Mouse (Mus musculus): Measurements from ENCODE around the gene 5730522E02Rik.

Gene 5730522E02Rik

DNA sequence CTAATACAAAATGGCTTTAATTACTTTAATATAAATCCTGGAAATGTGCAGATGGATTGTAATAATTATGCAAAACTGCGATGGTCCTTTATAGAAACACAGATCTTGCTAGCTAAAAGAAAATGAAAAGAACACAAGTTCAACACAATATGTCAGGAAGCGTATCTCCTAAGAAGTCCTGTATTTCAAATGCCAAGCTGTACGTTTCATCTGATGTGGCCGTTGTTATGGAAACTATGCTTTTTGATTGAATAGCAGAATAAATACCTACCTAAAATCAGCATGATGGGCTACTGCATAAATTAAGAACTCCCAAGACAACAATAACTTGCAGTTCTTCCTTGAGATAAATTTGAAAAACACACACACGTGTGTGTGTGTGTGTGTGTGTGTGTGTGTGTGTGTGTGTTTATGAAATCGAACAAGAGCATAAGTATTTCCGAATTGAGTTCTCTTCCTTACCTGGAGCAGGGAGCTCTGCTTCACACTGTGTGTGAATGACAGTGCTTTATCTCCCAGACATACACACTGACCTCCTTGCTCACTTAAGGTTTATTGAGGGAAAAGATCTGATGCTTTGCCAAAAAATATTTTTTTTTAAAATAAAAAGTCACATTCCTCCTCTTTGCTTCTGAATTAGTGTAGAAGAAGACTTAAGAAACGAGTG is 149.0 kb downstream of the 5730522E02Rik start:
- no peak for DNase-seq (ENCODE audit: extremely low read depth, low read depth, low spot score)

GRCm38 (mm10) chr11:26013527-26013926 is 197.0 kb downstream of the 5730522E02Rik start:
- DNase-seq (ENCODE audit: extremely low read depth, low read depth, low spot score), result no peak

GRCm38 (mm10) chr11:26004018-26004417 is 206.5 kb downstream of the 5730522E02Rik start:
- no peak for DNase-seq (ENCODE audit: extremely low read depth, low read depth, low spot score)

DNA sequence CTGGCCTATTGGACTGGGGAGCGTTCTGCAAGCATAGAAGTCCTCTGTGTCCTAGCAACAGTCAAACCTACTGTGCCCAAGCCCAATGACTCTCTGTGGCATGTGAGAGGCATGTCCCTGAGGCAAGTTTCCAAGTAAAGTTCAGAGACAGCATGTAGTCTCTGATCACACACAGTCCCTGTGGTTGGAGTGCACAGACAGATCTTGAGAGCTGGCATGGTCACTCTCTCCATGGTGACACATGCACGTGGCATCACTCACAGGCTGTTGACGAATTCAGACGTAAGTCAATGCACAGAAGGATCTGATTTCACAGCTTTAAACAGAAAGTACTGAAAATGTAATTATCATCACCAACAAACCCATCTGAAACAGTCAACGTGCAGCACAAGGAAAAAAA is 210.8 kb downstream of the 5730522E02Rik start:
- DNase-seq (ENCODE audit: extremely low read depth, low read depth, low spot score), result no peak

DNA sequence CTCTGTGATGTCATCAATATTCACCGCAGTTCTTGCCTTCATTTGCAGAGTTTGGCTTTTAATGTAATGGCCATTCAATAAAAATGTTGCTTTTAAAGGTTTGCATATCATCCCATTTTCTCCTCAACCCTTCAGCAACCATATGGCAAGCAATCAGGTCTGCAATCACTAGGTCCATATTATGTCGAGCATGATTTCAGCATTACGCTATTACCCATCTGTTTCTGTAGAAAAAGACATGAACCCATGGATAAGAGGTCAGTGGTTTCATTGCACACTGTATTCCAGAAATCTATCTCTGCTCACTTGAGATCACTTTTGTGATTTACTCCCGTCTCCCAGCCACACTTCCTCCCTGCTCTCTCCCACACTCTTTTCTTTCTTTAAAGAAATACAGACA is 213.1 kb downstream of the 5730522E02Rik start:
- DNase-seq (ENCODE audit: extremely low read depth, low read depth, low spot score), result no peak

DNA sequence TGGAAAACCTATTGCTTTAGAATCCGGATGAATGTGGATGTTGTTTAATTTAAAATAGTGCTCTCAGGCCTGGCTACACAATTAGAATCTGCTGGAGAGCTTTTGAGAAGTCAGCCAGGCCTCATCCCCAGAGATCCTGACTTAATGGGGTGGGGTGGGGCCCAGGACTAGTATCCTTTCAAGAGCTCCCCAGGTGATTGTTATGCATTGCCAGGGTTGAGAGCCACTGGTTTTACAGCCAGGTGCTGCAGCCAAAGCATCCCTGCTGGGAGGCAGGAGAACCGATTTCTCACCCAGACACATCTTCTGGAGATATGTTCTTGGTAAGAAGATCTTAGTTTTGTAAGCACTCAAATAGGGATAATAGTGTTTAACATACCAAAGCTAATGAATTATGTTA is 216.4 kb downstream of the 5730522E02Rik start:
- DNase-seq (ENCODE audit: extremely low read depth, low read depth, low spot score), result no peak

DNA sequence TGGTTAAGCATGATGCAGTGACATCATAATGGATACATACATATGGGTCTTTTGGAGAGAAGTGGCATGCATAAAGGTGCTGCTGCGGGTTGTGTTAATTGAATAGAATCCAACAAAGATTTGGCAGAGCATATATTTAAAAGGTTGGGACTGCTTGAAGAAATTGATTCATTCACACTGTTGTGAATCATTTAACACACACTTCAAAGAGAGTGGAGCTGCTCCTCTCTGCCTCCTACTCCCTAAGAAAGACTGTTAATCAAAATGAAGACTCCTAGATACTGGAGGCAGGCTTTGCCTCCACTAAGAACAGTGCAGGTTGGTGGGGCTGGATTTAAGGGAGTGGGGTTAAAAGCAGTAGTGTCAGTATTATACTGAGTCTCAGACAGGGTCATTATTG is 218.3 kb downstream of the 5730522E02Rik start:
- DNase-seq (ENCODE audit: extremely low read depth, low read depth, low spot score), result no peak

DNA sequence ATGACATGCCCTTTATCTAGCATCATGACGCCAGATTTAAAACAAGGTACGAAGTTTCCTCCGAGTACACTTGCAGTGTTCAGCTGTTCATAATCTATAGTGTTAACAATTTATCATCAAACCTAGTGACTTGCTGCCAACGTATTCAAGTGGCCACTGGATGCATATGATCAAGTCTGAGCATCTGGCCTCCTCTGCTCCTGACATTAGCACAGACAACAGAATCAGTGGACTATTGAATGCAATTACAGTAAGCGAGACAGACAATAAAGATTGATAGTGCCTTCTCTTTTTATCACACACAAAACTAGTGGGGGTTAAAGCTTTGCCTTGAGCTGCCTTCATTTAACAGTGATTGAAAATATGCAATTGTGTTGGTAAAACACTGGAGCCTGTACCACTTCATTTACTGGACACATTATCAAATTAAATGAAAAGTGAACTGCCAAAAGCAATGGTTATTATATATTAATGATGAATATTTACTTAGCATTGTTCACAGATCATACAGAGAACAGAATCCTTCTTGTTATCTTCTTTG is 231.8 kb downstream of the 5730522E02Rik start:
- no peak for DNase-seq (ENCODE audit: extremely low read depth, low read depth, low spot score)

DNA sequence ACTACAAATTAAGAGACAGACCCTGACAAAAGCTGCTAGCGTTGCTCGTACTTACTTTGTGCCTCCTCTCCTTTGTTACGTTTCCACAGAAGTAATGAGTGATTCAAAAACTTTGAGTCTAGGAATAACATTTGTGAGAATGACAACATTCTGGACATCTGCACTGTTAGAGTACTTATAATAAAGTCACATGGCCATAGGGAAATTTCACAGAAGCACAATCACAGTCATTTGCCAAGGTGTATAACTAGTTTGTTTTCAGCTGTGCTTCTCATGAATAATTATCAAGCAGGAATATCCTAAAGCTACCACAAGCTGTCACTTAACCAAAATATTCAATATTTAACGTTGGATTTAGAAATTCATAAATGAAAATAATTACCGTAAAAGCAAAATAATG is 269.1 kb downstream of the 5730522E02Rik start:
- no peak for DNase-seq (ENCODE audit: extremely low read depth, low read depth, low spot score)

- no peak for DNase-seq (ENCODE audit: extremely low read depth, low read depth, low spot score)
Measured at GRCm38 (mm10) chr11:25940716-25941294, 269.8 kb downstream of the 5730522E02Rik start.

DNA sequence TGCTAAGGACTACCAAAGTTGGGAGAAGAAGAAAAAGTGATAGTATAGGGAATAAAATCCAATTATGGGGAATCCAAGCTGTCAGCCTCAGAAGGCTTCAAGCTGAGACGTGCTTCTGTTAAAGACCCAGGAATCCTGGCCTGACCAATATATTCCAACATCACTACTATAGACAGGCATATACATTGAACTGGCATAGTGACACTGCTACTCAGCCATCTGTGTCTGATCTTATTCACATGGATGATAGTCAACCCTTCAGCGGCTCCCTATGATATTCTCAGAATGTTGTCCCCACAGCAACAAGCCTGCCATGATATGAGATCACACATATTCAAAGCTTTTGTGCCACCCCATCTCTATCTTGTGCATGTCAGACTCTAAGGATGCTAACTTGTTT is 284.3 kb downstream of the 5730522E02Rik start:
- no peak for DNase-seq (ENCODE audit: extremely low read depth, low read depth, low spot score)

DNA sequence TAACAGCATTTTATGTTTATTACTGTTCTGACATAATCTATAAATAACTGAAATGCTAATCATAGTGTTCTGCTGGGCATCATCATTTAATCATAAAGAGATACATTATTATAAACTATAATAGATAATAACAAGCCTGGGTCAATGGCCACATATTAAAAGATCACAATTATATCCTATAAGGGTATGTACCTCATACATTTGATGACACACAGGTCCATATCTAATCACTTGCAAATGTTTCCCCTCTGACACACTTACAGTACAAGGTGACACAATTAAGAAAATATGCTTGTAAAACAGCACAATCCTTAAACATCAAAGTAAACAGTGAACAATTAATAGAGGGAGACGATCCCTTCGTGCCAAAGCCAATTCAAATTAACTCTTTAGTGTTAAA is 308.2 kb downstream of the 5730522E02Rik start:
- DNase-seq (ENCODE audit: extremely low read depth, low read depth, low spot score), result no peak

- DNase-seq (ENCODE audit: extremely low read depth, low read depth, low spot score), result no peak
Measured at GRCm38 (mm10) chr11:25901666-25902065, 308.9 kb downstream of the 5730522E02Rik start.

GRCm38 (mm10) chr11:25893906-25894305 is 316.7 kb downstream of the 5730522E02Rik start:
- no peak for DNase-seq (ENCODE audit: extremely low read depth, low read depth, low spot score)

- DNase-seq (ENCODE audit: extremely low read depth, low read depth, low spot score), result no peak
Measured at GRCm38 (mm10) chr11:25872983-25873382, 337.6 kb downstream of the 5730522E02Rik start.

- DNase-seq (ENCODE audit: extremely low read depth, low read depth, low spot score), result no peak
Measured at GRCm38 (mm10) chr11:25872317-25872716, 338.2 kb downstream of the 5730522E02Rik start.

- DNase-seq (ENCODE audit: extremely low read depth, low read depth, low spot score), result no peak
Measured at GRCm38 (mm10) chr11:25866292-25866691, 344.3 kb downstream of the 5730522E02Rik start.

DNA sequence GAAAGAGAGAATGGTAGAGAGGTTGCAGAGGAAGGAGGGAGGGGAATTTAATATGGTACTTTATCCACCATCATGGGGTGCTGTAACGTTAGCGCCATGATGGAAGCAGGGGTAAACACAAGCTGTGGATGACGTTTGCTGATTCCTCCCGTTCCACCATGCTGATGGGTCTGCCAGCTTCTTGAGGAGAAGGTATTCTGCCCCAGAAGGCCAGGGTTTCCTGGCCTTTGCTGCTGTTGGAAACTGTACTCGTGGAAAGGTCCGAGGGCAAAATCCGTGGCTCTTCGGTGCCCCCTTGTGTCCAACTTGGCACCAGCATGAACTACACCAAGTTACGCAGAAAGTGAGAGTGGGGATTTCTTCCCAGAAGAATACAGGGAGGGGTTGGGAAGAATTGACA is 347.9 kb downstream of the 5730522E02Rik start:
- no peak for DNase-seq (ENCODE audit: extremely low read depth, low read depth, low spot score)

- DNase-seq (ENCODE audit: extremely low read depth, low read depth, low spot score), result no peak
Measured at GRCm38 (mm10) chr11:25856629-25857568, 353.7 kb downstream of the 5730522E02Rik start.

- DNase-seq (ENCODE audit: extremely low read depth, low read depth, low spot score), result no peak
Measured at GRCm38 (mm10) chr11:25855794-25856193, 354.8 kb downstream of the 5730522E02Rik start.

GRCm38 (mm10) chr11:25854216-25854615 is 356.3 kb downstream of the 5730522E02Rik start:
- DNase-seq (ENCODE audit: extremely low read depth, low read depth, low spot score), result no peak

Measured in fat pad, adult 2 months (tissue).